Mouse (Mus musculus): ENCODE data around the gene C1qtnf5.

DNA sequence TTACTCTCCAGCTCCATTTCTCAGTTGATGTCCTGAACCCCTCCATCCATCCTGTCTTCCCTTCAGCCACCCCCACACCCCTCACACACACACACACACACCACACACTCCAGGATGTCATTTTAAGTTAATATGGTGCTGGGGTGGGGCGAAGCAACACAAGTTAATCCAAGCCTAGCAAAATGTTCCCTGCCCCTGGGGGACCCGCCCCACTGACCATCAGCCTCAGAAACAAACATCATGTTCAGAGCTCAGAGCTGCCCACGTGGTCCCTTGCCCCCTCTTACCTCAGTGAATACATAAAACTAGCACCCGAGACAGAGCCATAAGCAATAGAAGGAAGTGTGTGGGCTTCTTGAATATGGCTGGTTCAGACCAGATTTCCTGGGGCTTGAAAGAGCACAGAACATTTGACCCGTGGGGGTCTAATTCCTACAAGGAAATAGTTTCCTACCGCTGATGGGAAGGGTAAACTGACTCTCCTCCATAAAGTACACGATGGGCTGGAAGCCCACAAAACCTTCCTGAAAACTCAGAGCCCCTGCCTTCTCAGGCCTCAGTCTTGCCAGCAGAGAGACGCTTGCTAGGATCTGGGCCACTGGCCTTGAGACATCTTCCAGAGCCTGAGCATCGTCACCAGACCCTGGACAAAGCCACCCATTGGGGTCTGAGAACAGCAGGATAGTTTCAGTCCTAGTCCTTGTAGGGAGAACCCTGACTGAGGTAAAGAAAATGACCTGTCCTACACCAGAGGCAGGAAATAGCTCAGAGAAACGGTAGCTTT is 26.9 kb upstream of the C1qtnf5 start:
- no peak for TF ChIP-seq CTCF (IDR thresholded peaks at IDR 0.05; ENCODE audit: extremely low read depth, insufficient read length, insufficient replicate concordance, low read depth, low read length)
- TF ChIP-seq POLR2A (IDR thresholded peaks at IDR 0.05; ENCODE audit: low read depth, low read length), result no peak

Measured in small intestine, adult 2 months (tissue).